Mouse (Mus musculus) G1E (cell line): Measurements from ENCODE around the gene Gdf11.

ENCODE experiments used
- CTCF ChIP-seq: IDR thresholded peaks from 2 replicates; pipeline ENCODE4 v1.5.1; 2012; ENCODE audit warnings: low read depth, low read length, inconsistent platforms, mixed read lengths
- GATA1 ChIP-seq: IDR thresholded peaks from 2 replicates; pipeline ENCODE4 v1.6.1; 2012; ENCODE audit warnings: borderline replicate concordance, low read length, inconsistent platforms, mixed read lengths
- TAL1 ChIP-seq: conservative IDR thresholded peaks from 2 replicates; pipeline ENCODE4 v1.6.1; 2012; ENCODE audit warnings: low read depth, low read length, inconsistent platforms, mixed read lengths

GRCm38 (mm10) chr10:128837400-128837799, 54.1 kb downstream of the Gdf11 start:
- TF ChIP-seq CTCF (no peak), TAL1 (no peak), GATA1 (no peak)
